Mouse (Mus musculus) liver, embryonic 16.5 days (tissue): ENCODE data around the gene Dach1. TPM values are rescaled to one million over a fixed set of nuclear protein-coding genes. Genes with fewer than 3 reads are reported as not detected.

Source experiments
- ATAC-seq: fragments of 200-750 bp; cut with Nextera tagmentation; 2 replicates; pipeline ENCODE4 v1.8.0; 2017; ENCODE audit warnings: low read depth, mild to moderate bottlenecking, moderate number of reproducible peaks, moderate library complexity
- H3K27ac ChIP-seq: fragments of 300-500 bp; sonication (generic); 2 replicates; pipeline ENCODE4 v1.5.1; 2014; ENCODE audit warnings: mild to moderate bottlenecking, low read length
- H3K27me3 ChIP-seq: fragments of 300-500 bp; sonication (generic); 2 replicates; pipeline ENCODE4 v1.6.1; 2014; ENCODE audit warnings: low read depth, low read length, mixed read lengths; ENCODE audit not compliant: control insufficient read depth, insufficient read depth
- H3K36me3 ChIP-seq: fragments of 300-500 bp; sonication (generic); 2 replicates; pipeline ENCODE4 v1.6.1; 2014; ENCODE audit warnings: mild to moderate bottlenecking; ENCODE audit not compliant: control insufficient read depth, insufficient read depth
- H3K4me1 ChIP-seq: fragments of 300-500 bp; sonication (generic); 2 replicates; pipeline ENCODE4 v1.6.1; 2014; ENCODE audit warnings: low read depth, low read length, mixed read lengths; ENCODE audit not compliant: control insufficient read depth
- H3K4me2 ChIP-seq: fragments of 300-500 bp; sonication (generic); 2 replicates; pipeline ENCODE4 v1.6.1; 2014; ENCODE audit warnings: low read depth, low read length, mixed read lengths
- H3K4me3 ChIP-seq: fragments of 300-500 bp; sonication (generic); 2 replicates; pipeline ENCODE4 v1.5.1; 2014; ENCODE audit warnings: low read depth, mild to moderate bottlenecking, low read length
- H3K9ac ChIP-seq: fragments of 300-500 bp; sonication (generic); 2 replicates; pipeline ENCODE4 v1.6.1; 2014; ENCODE audit warnings: low read depth, low read length
- H3K9me3 ChIP-seq: fragments of 300-500 bp; sonication (generic); replicated peaks from 2 replicates; pipeline ENCODE4 v1.6.1; 2016; ENCODE audit warnings: low read length; ENCODE audit not compliant: control insufficient read depth
- WGBS: fragments of 180-500 bp; shearing (Covaris S2); extraction: QIAGEN DNeasy Blood & Tissue Kit; methylation state at CpG from one replicate; pipeline ENCODE4 v1.1.7; 2014; ENCODE audit not compliant: insufficient replicate concordance; 5-methylcytosine and 5-hydroxymethylcytosine counted together
- polyA plus RNA-seq: library from polyadenylated mRNA; unstranded; fragments of >200 nt; fragmentation: Nextera tagmentation; extraction: Ambion mirVana; gene quantifications from 2 replicates; pipeline ENCODE4 v1.2.1, GENCODE M21; 2015

Gene Dach1
- polyA plus RNA-seq, 1 experiment from 2014 or later, result 0.26 TPM

GRCm38 (mm10) chr14:98071877-98072276 lies 97.7 kb downstream of the Dach1 start:
- ATAC-seq, result no peak
- H3K4me1 ChIP-seq, result no peaks in the 10 kb centered on the region
- no peak overlapping the region for H3K9ac ChIP-seq
- H3K4me3 ChIP-seq, result no peak overlapping the region
- no peak overlapping the region for H3K27ac ChIP-seq
- 33% methylated on average over 4 of the region's 4 CpGs for WGBS
- no peaks in the 10 kb centered on the region for H3K36me3 ChIP-seq
- no peaks in the 10 kb centered on the region for H3K9me3 ChIP-seq
- no peak overlapping the region for H3K4me2 ChIP-seq
- H3K27me3 ChIP-seq, result no peaks in the 10 kb centered on the region

DNA sequence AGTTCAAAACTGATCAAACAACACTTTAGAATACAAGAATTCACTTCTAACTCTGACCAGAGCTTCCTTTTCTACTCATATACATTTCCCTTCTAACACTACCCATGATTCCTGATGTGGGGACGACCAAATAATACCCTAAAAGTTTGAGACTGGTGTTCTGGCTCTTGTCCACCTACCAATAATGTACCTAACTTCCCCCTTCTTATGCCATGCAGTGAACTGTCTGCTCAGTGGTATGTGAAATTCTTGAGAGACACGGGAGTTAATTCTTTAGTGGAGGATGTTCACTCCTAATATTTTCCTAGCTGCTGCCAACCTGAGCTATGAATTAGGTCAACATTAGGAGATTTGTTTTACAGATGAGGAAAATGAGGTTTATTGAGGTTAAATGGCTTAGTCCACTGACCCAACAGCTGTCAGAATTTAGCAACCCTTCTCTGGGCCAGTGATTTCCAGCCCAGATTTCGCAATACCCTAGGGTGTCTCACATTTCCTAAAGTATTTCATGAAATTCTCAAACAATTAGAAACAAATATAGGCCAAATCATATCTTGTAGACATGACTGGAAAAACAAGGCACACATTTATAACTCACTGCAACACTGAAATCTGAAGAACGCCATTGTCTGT lies 102.2 kb downstream of the Dach1 start:
- Histone ChIP-seq H3K4me3 (no peak overlapping the region), H3K9me3 (no peaks in the 10 kb centered on the region), H3K27me3 (no peaks in the 10 kb centered on the region), H3K27ac (no peak overlapping the region), H3K4me2 (no peak overlapping the region), H3K4me1 (no peaks in the 10 kb centered on the region), H3K36me3 (no peaks in the 10 kb centered on the region), H3K9ac (no peak overlapping the region)
- no peak for ATAC-seq
- 61% methylated on average over 4 of the region's 4 CpGs for WGBS

DNA sequence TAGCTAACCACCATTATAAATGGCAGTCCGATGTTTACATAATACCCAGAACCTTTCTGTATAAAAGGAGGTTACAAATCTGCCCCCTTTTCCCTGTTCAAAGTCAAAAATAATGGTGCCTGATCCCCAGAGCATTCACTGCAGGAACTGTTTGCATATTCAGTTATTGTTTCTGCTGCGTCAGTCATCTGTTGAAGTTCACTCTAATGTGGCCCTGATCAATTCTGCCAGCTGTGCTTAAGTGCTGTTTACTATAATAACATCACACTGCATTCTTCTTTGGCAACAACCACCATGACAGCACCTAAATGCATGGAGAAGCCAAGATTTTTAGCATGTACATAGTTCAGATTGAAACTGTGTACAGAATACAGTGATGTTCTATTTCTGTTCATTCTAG lies 105.4 kb downstream of the Dach1 start:
- no peak overlapping the region for H3K27ac ChIP-seq

DNA sequence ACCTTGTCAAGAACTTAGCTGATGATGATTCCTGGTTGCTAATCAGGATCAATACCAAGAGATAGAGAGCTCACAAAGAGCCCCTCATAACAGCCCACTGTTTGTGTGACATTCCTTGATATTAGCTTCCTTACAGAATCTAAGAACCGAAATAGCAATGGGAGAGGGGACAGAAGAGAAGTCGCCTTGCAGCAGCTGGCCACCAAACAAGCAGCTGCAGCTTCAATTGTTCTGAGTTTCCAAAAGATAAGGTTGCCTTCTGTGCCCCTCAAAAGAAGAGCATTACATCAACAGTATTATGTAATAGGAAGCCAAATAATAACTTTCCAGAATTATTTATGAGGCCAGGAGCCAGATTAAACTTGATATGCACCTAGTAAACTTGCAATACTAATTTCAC lies 120.2 kb downstream of the Dach1 start:
- Histone ChIP-seq H3K4me3 (no peak overlapping the region), H3K4me1 (no peaks in the 10 kb centered on the region), H3K9me3 (no peaks in the 10 kb centered on the region), H3K36me3 (no peaks in the 10 kb centered on the region), H3K27me3 (no peaks in the 10 kb centered on the region), H3K4me2 (no peak overlapping the region), H3K27ac (no peak overlapping the region), H3K9ac (no peak overlapping the region)
- 33% methylated on average over 2 of the region's 2 CpGs for WGBS
- ATAC-seq, result no peak

More for the DNA sequence above, 105.4 kb downstream of the Dach1 start:
- no peaks in the 10 kb centered on the region for H3K4me1 ChIP-seq
- H3K9ac ChIP-seq, result no peak overlapping the region
- H3K27me3 ChIP-seq, result no peaks in the 10 kb centered on the region
- H3K4me2 ChIP-seq, result no peak overlapping the region
- no peak for ATAC-seq
- no peak overlapping the region for H3K4me3 ChIP-seq
- H3K36me3 ChIP-seq, result no peaks in the 10 kb centered on the region
- 73% methylated on average over 2 of the region's 2 CpGs for WGBS
- H3K9me3 ChIP-seq, result no peaks in the 10 kb centered on the region

GRCm38 (mm10) chr14:98048403-98048802 lies 121.2 kb downstream of the Dach1 start:
- ATAC-seq, result no peak
- Histone ChIP-seq H3K9ac (no peak overlapping the region), H3K27ac (no peak overlapping the region), H3K9me3 (no peaks in the 10 kb centered on the region), H3K4me3 (no peak overlapping the region), H3K36me3 (no peaks in the 10 kb centered on the region), H3K27me3 (no peaks in the 10 kb centered on the region), H3K4me2 (no peak overlapping the region), H3K4me1 (no peaks in the 10 kb centered on the region)
- whole genome bisulfite sequencing, result 62% methylated on average over 2 of the region's 2 CpGs

GRCm38 (mm10) chr14:98047670-98048069 lies 121.9 kb downstream of the Dach1 start:
- Histone ChIP-seq H3K9ac (no peak overlapping the region), H3K4me1 (no peaks in the 10 kb centered on the region), H3K4me3 (no peak overlapping the region), H3K9me3 (no peaks in the 10 kb centered on the region), H3K27me3 (no peaks in the 10 kb centered on the region), H3K4me2 (no peak overlapping the region), H3K27ac (no peak overlapping the region), H3K36me3 (no peaks in the 10 kb centered on the region)
- ATAC-seq, result no peak
- WGBS, result 66% methylated on average over 3 of the region's 3 CpGs

- H3K4me1 ChIP-seq, result no peaks in the 10 kb centered on the region
- no peaks in the 10 kb centered on the region for H3K27me3 ChIP-seq
- H3K36me3 ChIP-seq, result no peaks in the 10 kb centered on the region
- no peak overlapping the region for H3K4me2 ChIP-seq
- no peak for ATAC-seq
- no peak overlapping the region for H3K4me3 ChIP-seq
- H3K27ac ChIP-seq, result no peak overlapping the region
- H3K9me3 ChIP-seq, result no peaks in the 10 kb centered on the region
- H3K9ac ChIP-seq, result no peak overlapping the region
These were observed 122.6 kb downstream of the Dach1 start for GRCm38 (mm10) chr14:98046960-98047359.

DNA sequence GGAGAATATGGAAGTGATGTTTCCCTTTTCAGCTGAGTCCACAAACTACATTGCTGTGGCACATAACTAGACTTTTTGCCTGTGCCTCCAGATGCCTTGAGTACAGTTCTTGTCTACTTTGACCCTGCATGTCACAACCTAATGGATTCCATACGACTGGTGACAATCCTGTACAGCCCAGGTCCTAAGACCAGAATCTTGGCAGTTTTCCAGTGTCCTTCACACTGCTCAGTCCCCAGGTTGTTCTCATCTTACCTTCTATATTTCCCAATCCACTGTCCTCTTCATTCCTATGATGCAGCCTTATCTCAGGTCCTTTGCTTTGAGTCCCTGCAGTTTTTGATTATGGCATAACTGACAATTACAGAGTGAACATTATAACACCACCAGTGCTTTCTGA lies 131.0 kb downstream of the Dach1 start:
- no peaks in the 10 kb centered on the region for H3K27me3 ChIP-seq
- H3K27ac ChIP-seq, result no peak overlapping the region
- no peaks in the 10 kb centered on the region for H3K36me3 ChIP-seq
- no peak overlapping the region for H3K4me2 ChIP-seq
- no peak overlapping the region for H3K9ac ChIP-seq
- no peak overlapping the region for H3K4me3 ChIP-seq
- WGBS, result 36% methylated on average over 1 of the region's 1 CpGs
- no peak for ATAC-seq
- H3K9me3 ChIP-seq, result no peaks in the 10 kb centered on the region
- H3K4me1 ChIP-seq, result no peaks in the 10 kb centered on the region

DNA sequence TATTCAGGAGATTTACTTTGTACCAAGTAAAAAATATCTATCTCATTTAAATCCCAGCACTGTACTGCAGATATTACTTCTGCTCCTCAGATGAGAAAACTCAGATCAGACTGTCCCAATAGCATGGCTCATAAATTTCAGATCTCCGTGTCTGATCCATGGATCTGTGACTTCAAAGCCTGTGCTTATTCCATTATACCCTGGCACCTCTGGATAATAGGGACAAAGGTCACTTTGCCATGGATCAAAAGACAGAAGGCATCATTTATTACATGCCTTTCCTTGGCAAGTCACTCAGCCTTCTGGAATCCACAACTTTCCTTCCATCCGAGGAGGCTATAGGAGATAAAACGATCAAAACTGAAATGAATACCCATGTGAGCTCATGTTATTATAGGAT lies 132.4 kb downstream of the Dach1 start:
- Histone ChIP-seq H3K27me3 (no peaks in the 10 kb centered on the region), H3K4me3 (no peak overlapping the region), H3K4me2 (no peak overlapping the region), H3K4me1 (no peaks in the 10 kb centered on the region), H3K9ac (no peak overlapping the region), H3K27ac (no peak overlapping the region), H3K9me3 (no peaks in the 10 kb centered on the region), H3K36me3 (no peaks in the 10 kb centered on the region)
- ATAC-seq, result no peak
- 62% methylated on average over 3 of the region's 3 CpGs for WGBS
